Mouse (Mus musculus) Patski (cell line): Measurements from ENCODE around the gene Jag2. TPM values are rescaled to one million over a fixed set of nuclear protein-coding genes. Genes with fewer than 3 reads are reported as not detected.

Experiments
- ATAC-seq: fragments of 100-300 bp; one replicate; pipeline ENCODE4 v1.8.0; 2021
- CTCF ChIA-PET: fragments of 350-600 bp; sonication (Branson Sonifier 250); formaldehyde crosslinking; loops from one replicate; lab custom pipeline; 2022; ENCODE audit warnings: inconsistent platforms; lab: Charles Lee
- POLR2A ChIA-PET: fragments of 350-600 bp; sonication (Branson Sonifier 250); formaldehyde crosslinking; loops from one replicate; lab custom pipeline; 2022; ENCODE audit warnings: antibody characterized with exemption, inconsistent platforms; lab: Charles Lee
- DNase-seq: peaks from one replicate; pipeline ENCODE4 v3.0.0-alpha.2; 2011; ENCODE audit warnings: low read depth, low spot score
- H3K27me3 ChIP-seq: fragments of 371-371 bp; one replicate; pipeline ENCODE4 v1.5.1; 2021
- CTCF ChIP-seq: fragments of 100-300 bp; IDR thresholded peaks from one replicate; pipeline ENCODE4 v1.5.1; 2021
- in situ Hi-C: fragments of 300-500 bp; cut with MboI; formaldehyde crosslinking; loops from 3 replicates; pipeline ENCODE4 v1.11.1; 2018; ENCODE audit warnings: low pct_unique_long_range_greater_than_20kb, mixed read lengths
- polyA plus RNA-seq: library from polyadenylated mRNA; unstranded; gene quantifications from one replicate; pipeline ENCODE4 v1.2.3, GENCODE M21; 2021

The Jag2 gene
- polyA plus RNA-seq, 1 experiment from 2014 or later, result 8.0 TPM

GRCm38 (mm10) chr12:112958303-112958702 lies 28.7 kb upstream of the Jag2 start:
- no peaks in the 10 kb centered on the region for H3K27me3 ChIP-seq
- CTCF ChIA-PET, result interaction anchor here (0.7 to 3.4 kb wide), 9 partner anchors 8 to 82 kb away, joined by 3 to 12 read pairs (median 4); partner anchors contain the start of gene Btbd6
- no peak for DNase-seq
- POLR2A ChIA-PET, result no interaction called here
- TF ChIP-seq CTCF, result no peak
- peak; percentile 69 for ATAC-seq
- in situ Hi-C loops, result no loop called here

- DNase-seq (no peak), ATAC-seq (no peak)
- ChIA-PET POLR2A (no interaction called here), CTCF (interaction anchor here (1.0 to 3.4 kb wide), 7 partner anchors 8 to 80 kb away, joined by 3 to 12 read pairs (median 4); no protein-coding TSS in a partner anchor)
- no peaks in the 10 kb centered on the region for H3K27me3 ChIP-seq
- in situ Hi-C loops, result no loop called here
- no peak for TF ChIP-seq CTCF
These were observed 26.2 kb upstream of the Jag2 start for GRCm38 (mm10) chr12:112955800-112956199.

GRCm38 (mm10) chr12:112952926-112953565 lies 23.5 kb upstream of the Jag2 start:
- DNase-seq (no peak), ATAC-seq (no peak)
- no peak for TF ChIP-seq CTCF
- CTCF ChIA-PET, result interaction anchor here (1.4 kb wide), 1 partner anchor 80 kb away, joined by 3 read pairs; no protein-coding TSS in a partner anchor
- in situ Hi-C loops, result no loop called here
- H3K27me3 ChIP-seq, result no peaks in the 10 kb centered on the region
- POLR2A ChIA-PET, result no interaction called here

DNA sequence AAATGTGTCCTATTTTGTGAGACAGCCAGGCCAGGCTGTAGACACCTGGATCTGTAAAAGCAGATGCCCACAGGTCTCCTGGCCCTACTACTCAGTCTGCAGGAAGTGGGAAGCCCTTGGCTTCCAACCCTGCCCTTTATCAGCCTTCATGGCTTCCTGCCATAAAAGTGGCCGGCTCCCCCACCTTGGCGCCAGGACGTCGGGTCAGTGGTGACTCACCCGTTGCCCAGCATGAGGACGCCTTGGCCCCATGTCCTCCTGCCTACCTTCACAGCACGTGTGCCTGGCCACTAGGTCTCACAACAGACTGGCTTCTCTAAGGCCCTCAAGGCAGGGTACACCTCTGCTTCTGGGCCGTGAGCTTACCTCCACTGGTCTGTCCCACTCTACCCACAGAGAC lies 22.9 kb upstream of the Jag2 start:
- DNase-seq, result peak; percentile 54
- in situ Hi-C loops, result no loop called here
- no peaks in the 10 kb centered on the region for H3K27me3 ChIP-seq
- ChIA-PET CTCF (interaction anchor here (1.4 kb wide), 1 partner anchor 79 kb away, joined by 3 read pairs; no protein-coding TSS in a partner anchor), POLR2A (no interaction called here)
- no peak for TF ChIP-seq CTCF
- peak; percentile 45 for ATAC-seq

DNA sequence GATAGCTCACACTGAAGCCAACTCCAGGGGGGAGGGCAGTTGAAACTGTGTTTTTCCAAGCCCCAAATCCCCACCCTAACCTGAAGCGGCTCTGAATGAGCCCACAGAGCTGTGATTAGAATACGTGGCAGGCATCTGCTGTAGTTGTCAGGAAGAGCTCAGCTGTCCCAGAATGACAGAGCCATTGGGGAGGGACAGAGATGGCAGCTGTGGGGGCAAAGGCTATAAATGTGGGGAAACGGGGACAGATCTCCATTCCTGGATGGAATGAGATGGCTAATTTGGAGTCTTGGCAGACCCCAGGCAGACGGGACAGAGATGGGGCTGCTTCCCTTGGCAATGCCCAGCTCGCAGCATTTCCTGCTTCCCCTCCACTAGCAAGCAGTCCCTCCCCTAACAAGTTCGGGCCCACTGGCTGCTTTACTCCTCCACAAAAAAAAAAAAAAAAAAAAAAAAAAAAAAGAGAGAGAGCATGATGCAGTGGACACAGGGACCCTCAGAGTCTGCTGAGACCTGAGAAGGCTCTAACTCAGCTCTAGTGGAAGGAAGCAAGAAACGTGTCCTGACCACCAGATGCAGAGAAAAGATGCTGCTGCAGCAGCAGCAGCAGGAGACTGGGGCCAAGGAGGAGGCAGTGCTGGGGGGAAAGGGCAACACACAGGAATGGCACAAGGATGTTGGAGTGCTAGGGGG lies 21.7 kb upstream of the Jag2 start:
- POLR2A ChIA-PET, result no interaction called here
- no peak for ATAC-seq
- CTCF ChIA-PET, result no interaction called here
- no peak for DNase-seq
- in situ Hi-C loops, result no loop called here
- no peaks in the 10 kb centered on the region for H3K27me3 ChIP-seq
- TF ChIP-seq CTCF, result no peak

DNA sequence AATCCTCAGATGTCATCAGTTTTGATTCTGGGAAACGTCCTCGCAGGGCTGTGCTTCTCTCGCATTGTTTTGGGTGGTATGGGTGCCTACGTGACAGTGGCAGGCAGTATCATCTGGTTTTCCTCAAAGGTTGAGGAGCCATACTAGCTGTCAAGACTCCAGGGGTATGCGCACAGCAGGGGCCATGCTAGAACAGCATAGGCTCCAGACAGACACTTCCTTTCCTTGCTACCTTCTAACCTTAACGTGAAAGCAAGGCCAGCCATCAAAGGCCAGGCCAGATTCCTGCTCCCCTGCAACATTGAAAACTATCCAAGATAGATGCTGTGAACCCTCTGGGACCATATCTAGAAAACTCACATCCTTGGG lies 21.2 kb upstream of the Jag2 start:
- CTCF ChIA-PET, result interaction anchor here (1.7 kb wide), 1 partner anchor 8 kb away, joined by 3 read pairs; no protein-coding TSS in a partner anchor
- in situ Hi-C loops, result no loop called here
- TF ChIP-seq CTCF, result no peak
- no peak for ATAC-seq
- DNase-seq, result no peak
- no peaks in the 10 kb centered on the region for H3K27me3 ChIP-seq
- POLR2A ChIA-PET, result no interaction called here

DNA sequence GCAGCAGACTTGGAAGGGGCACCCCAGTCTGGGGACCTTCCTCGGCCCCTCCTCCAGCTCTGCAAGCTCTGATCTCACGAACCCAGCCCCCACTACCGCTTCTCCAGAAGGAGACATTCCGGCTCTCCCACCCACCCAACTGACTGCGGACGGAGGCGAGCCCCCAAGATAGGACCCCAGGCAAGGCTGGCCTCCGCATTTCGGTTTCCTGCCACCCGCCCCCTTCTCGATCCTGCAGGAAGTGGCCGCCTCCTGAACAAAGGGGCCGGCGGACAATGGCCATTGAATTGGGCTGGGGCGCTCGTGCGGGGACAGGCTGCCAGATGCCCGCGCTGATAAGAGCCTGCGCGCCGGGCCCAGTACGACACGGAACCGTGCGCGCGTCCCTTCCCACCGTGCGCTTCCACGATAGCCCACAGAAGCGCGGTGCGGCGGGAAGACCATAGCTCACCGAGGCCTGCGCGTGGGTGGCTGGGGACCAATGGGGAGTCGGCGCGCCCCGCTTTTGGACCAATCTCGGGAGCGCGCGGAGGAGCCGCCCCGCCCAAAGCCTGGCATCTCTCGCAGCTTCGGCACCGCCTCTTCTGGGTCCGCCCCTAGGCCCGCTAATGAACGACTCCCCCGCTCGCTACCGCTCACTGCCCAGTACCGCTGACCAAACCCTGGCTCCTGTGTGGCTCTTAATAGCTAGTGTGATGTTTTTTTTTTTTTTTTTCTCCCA lies 20.6 kb upstream of the Jag2 start:
- no peak for TF ChIP-seq CTCF
- in situ Hi-C loops, result no loop called here
- no peaks in the 10 kb centered on the region for H3K27me3 ChIP-seq
- DNase-seq, result no peak
- ChIA-PET POLR2A (no interaction called here), CTCF (interaction anchor here (1.3 to 1.7 kb wide), 3 partner anchors 8 to 39 kb away, joined by 3 read pairs; no protein-coding TSS in a partner anchor)
- peak; percentile 57 for ATAC-seq

GRCm38 (mm10) chr12:112947307-112947706 lies 17.7 kb upstream of the Jag2 start:
- H3K27me3 ChIP-seq, result no peaks in the 10 kb centered on the region
- CTCF ChIA-PET, result interaction anchor here (1.0 to 3.0 kb wide), 3 partner anchors 9 to 76 kb away, joined by 4 to 12 read pairs (median 5); no protein-coding TSS in a partner anchor
- in situ Hi-C loops, result no loop called here
- POLR2A ChIA-PET, result interaction anchor here (0.8 kb wide), 1 partner anchor 24 kb away, joined by 3 read pairs; no protein-coding TSS in a partner anchor
- TF ChIP-seq CTCF, result no peak
- ATAC-seq, result no peak
- no peak for DNase-seq

- H3K27me3 ChIP-seq, result no peaks in the 10 kb centered on the region
- ChIA-PET CTCF (no interaction called here), POLR2A (no interaction called here)
- DNase-seq (no peak), ATAC-seq (no peak)
- in situ Hi-C loops, result no loop called here
- no peak for TF ChIP-seq CTCF
These were observed 14.1 kb upstream of the Jag2 start for GRCm38 (mm10) chr12:112943669-112944068.
